Mouse (Mus musculus): ENCODE measurements around the gene Ttc39a. TPM values are rescaled to one million over a fixed set of nuclear protein-coding genes. Genes with fewer than 3 reads are reported as not detected.

The Ttc39a gene
- total RNA-seq (2012; rRNA removed) (0.29 and 0.30 TPM in 2 replicates), total RNA-seq (2014; rRNA removed) (0.32 and 0.36 TPM in 2 replicates), polyA plus RNA-seq (2012; ENCODE audit: insufficient read length, low read depth) (0.64 and 0.90 TPM in 2 replicates)

DNA sequence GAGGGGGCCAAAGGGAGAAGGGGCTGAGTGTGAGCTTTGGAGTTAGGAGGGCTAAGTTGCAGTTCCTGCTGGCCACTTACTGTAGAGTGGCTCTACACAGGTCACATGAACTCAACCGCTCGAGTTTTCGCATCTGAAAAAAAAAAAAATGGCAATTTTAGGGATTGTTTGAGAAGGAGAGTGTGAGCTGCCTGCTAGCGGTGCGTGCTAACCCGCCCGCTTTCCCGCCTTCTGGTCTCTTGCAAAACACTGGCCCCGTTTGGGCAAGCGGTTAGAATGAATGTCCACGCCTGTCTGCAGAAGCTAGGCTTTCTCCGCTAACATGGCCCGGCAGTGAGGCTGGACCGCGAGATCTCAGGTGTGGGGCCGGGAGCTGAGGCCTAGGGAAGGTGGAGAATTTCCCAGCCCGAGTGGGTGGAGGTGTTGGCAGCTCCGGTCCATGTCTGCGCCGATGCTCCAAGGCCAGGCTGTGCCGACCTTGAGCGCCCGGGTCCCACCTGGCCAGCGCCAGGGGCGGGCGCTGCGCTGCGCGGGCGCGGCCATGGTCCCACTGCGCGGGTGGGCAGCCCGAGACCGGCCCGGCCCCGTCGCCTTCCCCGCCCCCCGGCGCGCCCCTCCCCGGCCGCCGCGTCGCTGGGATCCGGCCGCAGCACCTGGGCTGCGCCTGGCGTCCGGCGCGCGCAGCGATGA is at the start of gene Ttc39a:
Gene Ttc39a, plus strand, starts transcription at position 138 of the 690 bp plus-strand sequence.
- no peak for DNase-seq (ENCODE audit: extremely low read depth)
- Histone ChIP-seq H3K9me3 (replicated peaks; ENCODE audit: low read length) (peaks cover 2% of the 10 kb centered on the region), H3K9ac (ENCODE audit: insufficient read depth, low read depth) (no peak within 1 kb of the TSS), H3K27ac (ENCODE audit: insufficient read depth, low read depth) (no peak within 1 kb of the TSS), H3K4me2 (ENCODE audit: insufficient read depth, low read depth, poor library complexity, severe bottlenecking) (0 out of 2 replicates have a peak within 1 kb of the TSS, but pooled peaks have one; percentile 1), H3K4me1 (ENCODE audit: control insufficient read depth in 1 of 2, insufficient read depth in 2 of 2) (peaks cover 5 to 40% of the 10 kb centered on the region in 2 experiments), H3K79me2 (replicated peaks; ENCODE audit: control insufficient read depth, extremely low read depth, insufficient read depth, poor library complexity, severe bottlenecking) (no peaks in the 10 kb centered on the region), H3K36me3 (replicated peaks in 1 of 2; ENCODE audit: control insufficient read depth in 1 of 2, insufficient read depth in 1 of 2, low read length in 1 of 2) (peaks cover 0 to 3% of the 10 kb centered on the region in 2 experiments), H3K4me3 (replicated peaks in 1 of 3; ENCODE audit: low read depth in 2 of 3, low read length in 2 of 3, poor library complexity in 1 of 3) (peak within 1 kb of the TSS in 2 of 3 experiments; percentile 13 to 29), H3K27me3 (replicated peaks) (no peaks in the 10 kb centered on the region)
- dilution Hi-C loops (cut with MboI; ENCODE audit: extremely low pct_ligation_motif_present, extremely low pct_unique_long_range_greater_than_20kb, low sequenced_read_pairs) (no loop called here), in situ Hi-C loops (cut with MboI; ENCODE audit: low pct_ligation_motif_present, low pct_unique_long_range_greater_than_20kb, low sequenced_read_pairs) (no loop called here)
- no peak for TF ChIP-seq MAX (IDR thresholded peaks at IDR 0.05; ENCODE audit: low read length)
- no peak for TF ChIP-seq E2F4 (IDR thresholded peaks at IDR 0.05; ENCODE audit: insufficient replicate concordance, low read depth, low read length)
- TF ChIP-seq RAD21 (IDR thresholded peaks at IDR 0.05; ENCODE audit: low read depth, low read length): no peak
- TF ChIP-seq JUN (IDR thresholded peaks at IDR 0.05; ENCODE audit: insufficient read depth, low read depth, low read length): no peak
- no peak for TF ChIP-seq MAZ (IDR thresholded peaks at IDR 0.05; ENCODE audit: low read depth, low read length)
- TF ChIP-seq SIN3A (IDR thresholded peaks at IDR 0.05; ENCODE audit: low read length): no peak
- no peak for TF ChIP-seq TCF12 (IDR thresholded peaks at IDR 0.05; ENCODE audit: low read depth, low read length)
- TF ChIP-seq ETS1 (conservative IDR thresholded peaks at IDR 0.05; ENCODE audit: low read depth, low read length): no peak
- no peak for TF ChIP-seq USF2 (conservative IDR thresholded peaks at IDR 0.05; ENCODE audit: low read depth, low read length)

DNA sequence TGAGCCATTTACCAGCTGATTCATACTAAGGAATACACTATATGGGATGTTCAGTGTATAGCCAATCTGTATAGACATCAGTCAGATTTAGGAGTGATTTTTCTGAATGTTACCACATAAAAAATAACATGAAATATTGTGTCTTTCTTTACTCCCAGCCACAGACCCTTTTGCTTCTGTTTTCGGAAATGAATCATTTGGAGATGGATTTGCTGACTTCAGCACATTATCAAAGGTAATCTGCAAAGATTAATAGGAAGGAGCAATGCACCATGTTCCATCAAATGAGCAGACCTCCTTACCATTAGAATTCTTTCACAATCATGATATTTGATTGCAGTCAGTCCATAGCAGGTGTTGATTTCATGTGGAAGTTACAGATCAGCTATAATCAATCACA is 28.3 kb upstream of the Ttc39a start:
- H3K4me3 ChIP-seq (replicated peaks in 1 of 3; ENCODE audit: low read depth in 2 of 3, low read length in 2 of 3, poor library complexity in 1 of 3): no peak overlapping the region
- H3K27ac ChIP-seq (ENCODE audit: insufficient read depth, low read depth): no peak overlapping the region
- H3K27me3 ChIP-seq (replicated peaks): no peaks in the 10 kb centered on the region
- peaks cover 0 to 16% of the 10 kb centered on the region in 2 experiments; a peak in 2 of 4 replicates for H3K4me1 ChIP-seq (ENCODE audit: control insufficient read depth in 1 of 2, insufficient read depth in 2 of 2)
- DNase-seq (ENCODE audit: extremely low read depth): no peak
- peaks cover 35 to 70% of the 10 kb centered on the region in 2 experiments for H3K36me3 ChIP-seq (replicated peaks in 1 of 2; ENCODE audit: control insufficient read depth in 1 of 2, insufficient read depth in 1 of 2, low read length in 1 of 2)
- dilution Hi-C loops (cut with MboI; ENCODE audit: extremely low pct_ligation_motif_present, extremely low pct_unique_long_range_greater_than_20kb, low sequenced_read_pairs) (no loop called here), in situ Hi-C loops (cut with MboI; ENCODE audit: low pct_ligation_motif_present, low pct_unique_long_range_greater_than_20kb, low sequenced_read_pairs) (no loop called here)
- no peak overlapping the region for H3K9ac ChIP-seq (ENCODE audit: insufficient read depth, low read depth)
- H3K79me2 ChIP-seq (replicated peaks; ENCODE audit: control insufficient read depth, extremely low read depth, insufficient read depth, poor library complexity, severe bottlenecking): no peaks in the 10 kb centered on the region
- H3K9me3 ChIP-seq (replicated peaks; ENCODE audit: low read length): no peaks in the 10 kb centered on the region
- no peak overlapping the region for H3K4me2 ChIP-seq (ENCODE audit: insufficient read depth, low read depth, poor library complexity, severe bottlenecking)
- TF ChIP-seq SIN3A (IDR thresholded peaks at IDR 0.05; ENCODE audit: low read length): no peak
- peak; percentile 69; the same call in 1 of the 2 replicates for TF ChIP-seq MAFK (IDR thresholded peaks at IDR 0.05; ENCODE audit: insufficient replicate concordance, low read length)

DNA sequence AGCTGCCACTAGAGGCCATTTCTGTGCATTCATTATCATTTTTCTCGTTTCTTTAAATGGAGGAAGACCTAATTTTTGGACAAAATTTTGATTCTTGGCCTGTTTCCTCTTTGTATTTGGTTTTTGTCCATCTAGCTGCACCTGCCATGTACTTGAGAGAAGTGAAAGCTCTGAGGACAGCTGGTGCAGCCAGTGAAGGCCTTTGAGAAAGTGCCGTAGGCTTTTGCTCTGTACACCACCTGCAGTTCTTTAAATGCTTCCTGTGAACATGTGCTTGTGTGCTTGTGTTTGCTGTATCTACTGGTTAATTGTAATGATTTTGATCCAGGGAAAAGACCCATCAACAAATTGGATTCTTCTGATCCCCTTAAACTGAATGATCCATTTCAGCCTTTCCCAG is 24.0 kb upstream of the Ttc39a start:
- Histone ChIP-seq H3K79me2 (replicated peaks; ENCODE audit: control insufficient read depth, extremely low read depth, insufficient read depth, poor library complexity, severe bottlenecking) (no peaks in the 10 kb centered on the region), H3K36me3 (replicated peaks in 1 of 2; ENCODE audit: control insufficient read depth in 1 of 2, insufficient read depth in 1 of 2, low read length in 1 of 2) (peaks cover 17 to 62% of the 10 kb centered on the region in 2 experiments), H3K27me3 (replicated peaks) (no peaks in the 10 kb centered on the region), H3K4me1 (ENCODE audit: control insufficient read depth in 1 of 2, insufficient read depth in 2 of 2) (peaks cover 0 to 19% of the 10 kb centered on the region in 2 experiments; a peak in 2 of 4 replicates), H3K9me3 (replicated peaks; ENCODE audit: low read length) (no peaks in the 10 kb centered on the region), H3K27ac (ENCODE audit: insufficient read depth, low read depth) (no peak overlapping the region), H3K9ac (ENCODE audit: insufficient read depth, low read depth) (no peak overlapping the region), H3K4me2 (ENCODE audit: insufficient read depth, low read depth, poor library complexity, severe bottlenecking) (no peak overlapping the region), H3K4me3 (replicated peaks in 1 of 3; ENCODE audit: low read depth in 2 of 3, low read length in 2 of 3, poor library complexity in 1 of 3) (no peak overlapping the region)
- peak; percentile 48 for DNase-seq (ENCODE audit: extremely low read depth)
- no peak for TF ChIP-seq HCFC1 (IDR thresholded peaks at IDR 0.05; ENCODE audit: low read depth, low read length)
- TF ChIP-seq CHD1 (IDR thresholded peaks at IDR 0.05; ENCODE audit: low read depth, low read length): no peak
- no peak for TF ChIP-seq SMC3 (IDR thresholded peaks at IDR 0.05; ENCODE audit: low read depth, low read length)
- TF ChIP-seq KAT2A (IDR thresholded peaks at IDR 0.05; ENCODE audit: insufficient replicate concordance, low read length): no peak
- TF ChIP-seq MAZ (IDR thresholded peaks at IDR 0.05; ENCODE audit: low read depth, low read length): no peak
- TF ChIP-seq ZKSCAN1 (IDR thresholded peaks at IDR 0.05; ENCODE audit: borderline replicate concordance, low read depth, low read length): no peak
- no peak for TF ChIP-seq MAFK (IDR thresholded peaks at IDR 0.05; ENCODE audit: insufficient replicate concordance, low read length)
- no peak for TF ChIP-seq ZC3H11A (IDR thresholded peaks at IDR 0.05; ENCODE audit: low read depth, low read length)
- TF ChIP-seq ELF1 (IDR thresholded peaks at IDR 0.05; ENCODE audit: low read depth, low read length): no peak
- no peak for TF ChIP-seq ETS1 (conservative IDR thresholded peaks at IDR 0.05; ENCODE audit: low read depth, low read length)
- peak; percentile 51; the same call in 1 of the 2 replicates for TF ChIP-seq MYC (IDR thresholded peaks at IDR 0.05; ENCODE audit: low read depth, low read length)
- peak; percentile 57 for TF ChIP-seq TCF12 (IDR thresholded peaks at IDR 0.05; ENCODE audit: low read depth, low read length)
- TF ChIP-seq IRF4 (IDR thresholded peaks at IDR 0.05; ENCODE audit: low read depth, low read length): 0 out of 2 replicates have a peak, but pooled peaks have one; percentile 23
- TF ChIP-seq JUND (conservative IDR thresholded peaks at IDR 0.05; ENCODE audit: low read depth, low read length): no peak
- in situ Hi-C loops (cut with MboI; ENCODE audit: low pct_ligation_motif_present, low pct_unique_long_range_greater_than_20kb, low sequenced_read_pairs) (no loop called here), dilution Hi-C loops (cut with MboI; ENCODE audit: extremely low pct_ligation_motif_present, extremely low pct_unique_long_range_greater_than_20kb, low sequenced_read_pairs) (no loop called here)

Measured in CH12.LX (cell line).